Mouse (Mus musculus) myocyte (in vitro differentiated cells): ENCODE results near the gene Ar.

Experiments used
- E2F4 ChIP-seq: IDR thresholded peaks from one replicate; pipeline ENCODE4 v1.6.1; 2011; ENCODE audit warnings: mild to moderate bottlenecking, control low read depth, moderate library complexity; ENCODE audit not compliant: insufficient read depth
- MAX ChIP-seq: IDR thresholded peaks from one replicate; pipeline ENCODE4 v1.6.1; 2011; ENCODE audit warnings: low read depth, mild to moderate bottlenecking, control low read depth
- MYOG ChIP-seq, 3 experiments: IDR thresholded peaks; one replicate each; pipeline ENCODE4 v1.6.1; 2011; ENCODE audit warnings: control low read depth in 2 of 3, low read depth in 2 of 3, mild to moderate bottlenecking in 2 of 3; ENCODE audit not compliant: insufficient read length in 2 of 3, control insufficient read depth in 1 of 3, insufficient read depth in 1 of 3
- POLR2A ChIP-seq: IDR thresholded peaks from one replicate; pipeline ENCODE4 v1.6.1; 2011; ENCODE audit warnings: low read depth, mild to moderate bottlenecking, control low read depth, moderate library complexity; ENCODE audit not compliant: insufficient read length
- POLR2AphosphoS2 ChIP-seq: IDR thresholded peaks from one replicate; pipeline ENCODE4 v1.6.1; 2011; ENCODE audit warnings: low read depth, control low read depth; ENCODE audit not compliant: insufficient read length
- SRF ChIP-seq: IDR thresholded peaks from one replicate; pipeline ENCODE4 v1.6.1; 2011; ENCODE audit warnings: low read depth; ENCODE audit not compliant: control insufficient read depth, insufficient read length
- TCF12 ChIP-seq: IDR thresholded peaks from one replicate; pipeline ENCODE4 v1.6.1; 2011; ENCODE audit warnings: mild to moderate bottlenecking, control low read depth; ENCODE audit not compliant: poor library complexity, insufficient read depth, severe bottlenecking
- USF1 ChIP-seq: IDR thresholded peaks from one replicate; pipeline ENCODE4 v1.6.1; 2011; ENCODE audit warnings: low read depth, mild to moderate bottlenecking, control low read depth, moderate library complexity

- TF ChIP-seq POLR2A (no peak), MAX (no peak), MYOG (IDR thresholded peaks at IDR 0.05; ENCODE audit: control insufficient read depth in 1 of 3, insufficient read depth in 1 of 3, insufficient read length in 2 of 3, low read depth in 2 of 3) (no peak), E2F4 (no peak), POLR2AphosphoS2 (no peak), SRF (no peak), USF1 (no peak), TCF12 (no peak)
These were observed 122.8 kb downstream of the Ar start for GRCm38 (mm10) chrX:98271361-98271760.
